Mouse (Mus musculus): ENCODE measurements around the gene Abcb11. TPM values are rescaled to one million over a fixed set of nuclear protein-coding genes. Genes with fewer than 3 reads are reported as not detected.

The Abcb11 gene
- polyA plus RNA-seq (2012; rRNA removed), result 2.2 and 3.0 TPM in 2 replicates

DNA sequence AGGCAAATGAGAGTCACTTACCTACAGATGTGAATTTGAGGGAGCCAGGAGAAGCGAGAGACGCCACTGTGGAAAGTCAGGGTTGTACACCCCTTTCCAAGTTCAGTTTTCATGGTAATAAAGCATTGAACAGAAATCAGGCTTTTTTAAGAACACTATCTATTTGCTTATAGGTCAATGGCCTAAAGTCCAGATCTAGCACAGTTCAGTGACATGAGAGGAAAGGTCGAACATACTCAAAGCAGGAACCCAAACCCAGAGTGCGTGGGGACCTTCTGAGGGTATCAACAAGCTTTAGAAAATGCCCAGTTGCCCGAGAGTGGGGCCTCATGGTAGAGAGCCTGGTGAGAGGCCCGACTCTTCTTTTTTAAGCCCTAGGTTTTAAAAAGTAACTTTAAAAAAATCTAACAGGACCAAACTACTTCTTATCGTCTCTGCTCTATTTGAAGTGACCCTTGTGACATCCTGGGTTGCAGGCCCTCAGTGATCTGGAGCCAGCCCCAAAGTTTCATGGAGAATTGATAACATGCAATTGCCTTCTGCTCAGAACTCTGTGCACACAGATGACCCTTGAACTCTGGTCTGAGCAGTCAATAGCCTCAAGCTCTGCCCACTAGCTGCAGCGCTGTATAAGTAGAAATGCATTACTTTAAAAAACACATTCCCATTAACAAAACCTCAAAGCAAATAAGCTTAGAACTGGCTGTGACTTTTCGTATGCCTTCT lies at the start of gene Abcb11:
Gene Abcb11, minus strand, starts transcription at position 121 of the 726 bp plus-strand sequence.
- no peak for TF ChIP-seq POLR2A (IDR thresholded peaks at IDR 0.05; ENCODE audit: control insufficient read depth, low read depth, low read length)
- TF ChIP-seq CTCF (IDR thresholded peaks at IDR 0.05; ENCODE audit: control insufficient read depth, insufficient read depth, insufficient replicate concordance, low read depth, low read length), result no peak
- Histone ChIP-seq H3K4me1 (ENCODE audit: control insufficient read depth, insufficient read depth, low read length) (no peaks in the 10 kb centered on the region), H3K4me3 (ENCODE audit: control insufficient read depth, low read depth, low read length) (no peak within 1 kb of the TSS), H3K36me3 (ENCODE audit: control insufficient read depth, insufficient read depth, low read length) (no peaks in the 10 kb centered on the region), H3K27me3 (ENCODE audit: control insufficient read depth, insufficient read depth, low read length) (no peaks in the 10 kb centered on the region), H3K27ac (ENCODE audit: control insufficient read depth, insufficient read depth, low read depth, low read length) (no peak within 1 kb of the TSS)

DNA sequence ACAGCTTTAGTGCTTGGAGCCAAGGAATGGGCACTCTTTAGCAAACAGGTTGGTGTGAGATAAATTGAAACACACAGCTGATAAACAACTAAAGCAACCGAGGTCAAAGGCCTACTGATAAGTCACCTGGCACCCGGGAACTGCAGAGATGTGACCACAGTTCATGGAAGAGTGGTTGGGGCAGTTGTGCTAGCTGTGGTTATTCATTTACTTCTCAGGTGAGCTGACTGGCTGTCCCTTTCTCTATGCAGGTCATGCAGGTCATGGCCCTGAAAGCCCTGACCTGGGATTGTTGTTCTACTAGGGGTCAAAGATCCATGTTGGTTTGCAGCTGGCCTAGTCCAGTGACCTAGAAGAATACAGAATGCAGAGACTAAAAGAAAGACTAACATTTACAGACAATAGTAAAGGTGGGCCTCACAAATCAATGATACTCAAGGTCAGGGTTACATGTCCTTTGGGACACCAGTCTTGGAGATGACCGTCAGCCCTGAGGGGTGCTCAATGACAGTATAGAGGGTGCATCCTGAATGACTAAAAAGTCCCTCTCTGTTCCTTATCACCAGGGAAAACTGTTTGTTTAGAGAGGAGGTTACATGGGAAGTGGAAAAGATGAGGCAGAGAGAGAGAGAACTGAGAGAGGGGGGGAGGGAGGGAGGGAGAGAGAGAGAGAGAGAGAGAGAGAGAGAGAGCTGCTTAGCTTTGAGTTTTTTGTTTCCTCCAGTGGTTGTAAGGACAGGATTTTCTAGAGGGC lies 43.9 kb upstream of the Abcb11 start:
- no peak for TF ChIP-seq CTCF (IDR thresholded peaks at IDR 0.05; ENCODE audit: control insufficient read depth, insufficient read depth, insufficient replicate concordance, low read depth, low read length)
- no peak for TF ChIP-seq POLR2A (IDR thresholded peaks at IDR 0.05; ENCODE audit: control insufficient read depth, low read depth, low read length)
- H3K4me3 ChIP-seq (ENCODE audit: control insufficient read depth, low read depth, low read length), result no peak overlapping the region
- no peaks in the 10 kb centered on the region for H3K36me3 ChIP-seq (ENCODE audit: control insufficient read depth, insufficient read depth, low read length)
- no peak overlapping the region for H3K27ac ChIP-seq (ENCODE audit: control insufficient read depth, insufficient read depth, low read depth, low read length)
- no peaks in the 10 kb centered on the region for H3K27me3 ChIP-seq (ENCODE audit: control insufficient read depth, insufficient read depth, low read length)
- H3K4me1 ChIP-seq (ENCODE audit: control insufficient read depth, insufficient read depth, low read length), result no peaks in the 10 kb centered on the region

GRCm38 (mm10) chr2:69382838-69383237 lies 40.4 kb upstream of the Abcb11 start:
- H3K36me3 ChIP-seq (ENCODE audit: control insufficient read depth, insufficient read depth, low read length), result no peaks in the 10 kb centered on the region
- no peak overlapping the region for H3K27ac ChIP-seq (ENCODE audit: control insufficient read depth, insufficient read depth, low read depth, low read length)
- no peak overlapping the region for H3K4me3 ChIP-seq (ENCODE audit: control insufficient read depth, low read depth, low read length)
- H3K4me1 ChIP-seq (ENCODE audit: control insufficient read depth, insufficient read depth, low read length), result no peaks in the 10 kb centered on the region
- no peak for TF ChIP-seq POLR2A (IDR thresholded peaks at IDR 0.05; ENCODE audit: control insufficient read depth, low read depth, low read length)
- no peak for TF ChIP-seq CTCF (IDR thresholded peaks at IDR 0.05; ENCODE audit: control insufficient read depth, insufficient read depth, insufficient replicate concordance, low read depth, low read length)
- no peaks in the 10 kb centered on the region for H3K27me3 ChIP-seq (ENCODE audit: control insufficient read depth, insufficient read depth, low read length)

- H3K4me1 ChIP-seq (ENCODE audit: control insufficient read depth, insufficient read depth, low read length), result no peaks in the 10 kb centered on the region
- no peaks in the 10 kb centered on the region for H3K36me3 ChIP-seq (ENCODE audit: control insufficient read depth, insufficient read depth, low read length)
- H3K27ac ChIP-seq (ENCODE audit: control insufficient read depth, insufficient read depth, low read depth, low read length), result no peak overlapping the region
- no peak overlapping the region for H3K4me3 ChIP-seq (ENCODE audit: control insufficient read depth, low read depth, low read length)
- TF ChIP-seq CTCF (IDR thresholded peaks at IDR 0.05; ENCODE audit: control insufficient read depth, insufficient read depth, insufficient replicate concordance, low read depth, low read length), result 0 out of 2 replicates have a peak, but pooled peaks have one; percentile 3
- TF ChIP-seq POLR2A (IDR thresholded peaks at IDR 0.05; ENCODE audit: control insufficient read depth, low read depth, low read length), result no peak
- no peaks in the 10 kb centered on the region for H3K27me3 ChIP-seq (ENCODE audit: control insufficient read depth, insufficient read depth, low read length)
Measured at GRCm38 (mm10) chr2:69381740-69382139, 39.3 kb upstream of the Abcb11 start.

GRCm38 (mm10) chr2:69380281-69380680 lies 37.9 kb upstream of the Abcb11 start, which contains the start of gene Dhrs9:
Dhrs9 (plus strand) TSS chr2:69380445.
- H3K27ac ChIP-seq (ENCODE audit: control insufficient read depth, insufficient read depth, low read depth, low read length), result no peak within 1 kb of the TSS
- H3K36me3 ChIP-seq (ENCODE audit: control insufficient read depth, insufficient read depth, low read length), result no peaks in the 10 kb centered on the region
- no peak for TF ChIP-seq CTCF (IDR thresholded peaks at IDR 0.05; ENCODE audit: control insufficient read depth, insufficient read depth, insufficient replicate concordance, low read depth, low read length)
- no peak for TF ChIP-seq POLR2A (IDR thresholded peaks at IDR 0.05; ENCODE audit: control insufficient read depth, low read depth, low read length)
- no peaks in the 10 kb centered on the region for H3K27me3 ChIP-seq (ENCODE audit: control insufficient read depth, insufficient read depth, low read length)
- no peaks in the 10 kb centered on the region for H3K4me1 ChIP-seq (ENCODE audit: control insufficient read depth, insufficient read depth, low read length)
- H3K4me3 ChIP-seq (ENCODE audit: control insufficient read depth, low read depth, low read length), result no peak within 1 kb of the TSS

DNA sequence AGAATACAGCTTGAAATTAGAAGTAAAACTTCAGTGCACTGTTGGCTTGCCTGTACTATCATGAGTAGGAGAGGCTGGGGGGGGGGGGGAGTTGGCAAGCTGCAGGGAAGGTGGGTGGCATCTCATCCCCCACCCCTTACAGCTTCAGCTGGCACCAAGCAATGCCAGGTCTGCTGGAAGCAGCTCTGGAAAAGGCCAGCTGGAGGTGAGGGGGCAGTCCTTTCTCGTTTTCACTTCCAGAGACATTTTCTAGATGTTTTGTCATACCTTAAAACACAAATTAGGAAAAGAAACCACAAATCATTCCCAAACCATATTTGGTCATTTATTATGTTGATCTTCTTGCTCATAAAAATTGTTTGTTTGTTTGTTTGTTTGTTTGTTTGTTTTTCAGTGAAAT lies 37.4 kb upstream of the Abcb11 start:
- Histone ChIP-seq H3K27ac (ENCODE audit: control insufficient read depth, insufficient read depth, low read depth, low read length) (no peak overlapping the region), H3K4me3 (ENCODE audit: control insufficient read depth, low read depth, low read length) (no peak overlapping the region), H3K4me1 (ENCODE audit: control insufficient read depth, insufficient read depth, low read length) (no peaks in the 10 kb centered on the region), H3K27me3 (ENCODE audit: control insufficient read depth, insufficient read depth, low read length) (no peaks in the 10 kb centered on the region), H3K36me3 (ENCODE audit: control insufficient read depth, insufficient read depth, low read length) (no peaks in the 10 kb centered on the region)
- no peak for TF ChIP-seq CTCF (IDR thresholded peaks at IDR 0.05; ENCODE audit: control insufficient read depth, insufficient read depth, insufficient replicate concordance, low read depth, low read length)
- TF ChIP-seq POLR2A (IDR thresholded peaks at IDR 0.05; ENCODE audit: control insufficient read depth, low read depth, low read length), result no peak

DNA sequence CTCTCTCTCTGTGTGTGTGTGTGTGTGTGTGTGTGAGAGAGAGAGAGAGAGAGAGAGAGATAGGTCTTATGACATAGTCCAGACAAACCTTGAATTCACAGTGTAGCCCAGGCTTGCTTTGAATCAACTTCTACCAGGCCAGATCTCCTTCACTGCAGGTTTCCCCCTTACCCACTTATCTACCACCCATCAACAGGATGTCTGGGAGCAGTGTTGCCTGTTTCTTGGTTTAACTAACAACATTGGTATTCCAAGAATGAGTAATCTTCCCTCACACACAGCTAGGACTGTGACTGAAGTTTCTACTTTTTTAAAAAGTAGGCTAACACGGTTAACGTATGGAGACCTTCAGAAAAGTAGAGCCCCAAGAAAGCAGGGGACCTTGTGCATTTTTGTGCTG lies 34.4 kb upstream of the Abcb11 start:
- Histone ChIP-seq H3K4me1 (ENCODE audit: control insufficient read depth, insufficient read depth, low read length) (no peaks in the 10 kb centered on the region), H3K36me3 (ENCODE audit: control insufficient read depth, insufficient read depth, low read length) (no peaks in the 10 kb centered on the region), H3K27me3 (ENCODE audit: control insufficient read depth, insufficient read depth, low read length) (no peaks in the 10 kb centered on the region), H3K4me3 (ENCODE audit: control insufficient read depth, low read depth, low read length) (no peak overlapping the region), H3K27ac (ENCODE audit: control insufficient read depth, insufficient read depth, low read depth, low read length) (no peak overlapping the region)
- TF ChIP-seq CTCF (IDR thresholded peaks at IDR 0.05; ENCODE audit: control insufficient read depth, insufficient read depth, insufficient replicate concordance, low read depth, low read length) (no peak), POLR2A (IDR thresholded peaks at IDR 0.05; ENCODE audit: control insufficient read depth, low read depth, low read length) (no peak)

Data from testis, adult 2 months (tissue).